Mouse (Mus musculus) cerebellum, adult 8-10 months (tissue): ENCODE results near the gene Mvb12b.

Experiments used
- DNase-seq: peaks from one replicate; pipeline ENCODE4 v3.0.0; 2022

Gene Mvb12b

DNA sequence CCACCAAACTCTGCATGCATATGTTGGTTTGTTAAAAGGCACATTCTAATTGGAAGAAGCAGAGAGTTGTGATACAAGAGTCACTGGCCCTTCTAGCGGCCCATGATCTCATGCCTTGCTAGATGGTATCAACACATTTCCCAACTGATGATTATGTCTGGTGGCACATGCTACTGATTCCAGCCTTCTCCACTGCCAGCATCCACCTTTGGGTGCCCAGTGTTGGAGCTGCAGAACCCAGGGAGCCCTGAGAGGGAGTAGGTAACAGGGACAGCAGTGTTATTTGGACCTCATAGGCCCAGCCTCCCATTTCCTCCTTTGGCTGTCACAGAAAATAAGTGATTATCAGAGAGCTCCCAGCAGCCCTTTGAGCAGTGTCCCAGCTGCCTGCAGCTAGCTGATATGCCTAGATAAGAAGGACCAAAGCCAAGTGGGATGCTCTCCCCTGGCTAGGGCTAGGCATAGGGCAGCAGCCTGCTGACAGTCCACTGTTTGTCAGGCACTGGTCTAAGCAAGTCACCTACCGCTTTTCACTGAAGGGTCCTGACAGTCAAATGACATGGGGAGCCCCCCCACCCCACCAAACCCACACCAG is 44.7 kb downstream of the Mvb12b start:
- no peak for DNase-seq

GRCm38 (mm10) chr2:33841980-33842379 is 45.8 kb downstream of the Mvb12b start:
- no peak for DNase-seq

DNA sequence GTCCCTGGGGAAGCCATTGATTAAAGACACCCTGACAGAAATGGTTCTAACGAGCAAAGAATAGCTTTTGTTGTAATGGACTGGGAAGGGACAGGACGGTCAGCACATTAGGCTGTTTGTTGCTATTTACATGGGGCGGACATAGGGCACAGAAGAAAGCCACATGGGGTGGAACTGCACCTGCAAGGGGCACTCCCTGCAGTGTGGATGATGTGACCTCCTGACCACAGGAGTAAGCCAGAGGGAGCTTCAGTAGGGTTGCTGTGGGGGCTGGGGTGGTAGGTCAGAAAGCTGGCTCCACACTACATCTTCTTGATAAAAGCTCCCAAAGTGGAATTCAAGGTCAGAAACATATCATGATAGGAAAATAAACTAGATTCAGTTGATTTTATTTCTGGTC is 47.3 kb downstream of the Mvb12b start:
- no peak for DNase-seq

GRCm38 (mm10) chr2:33839252-33839651 is 48.5 kb downstream of the Mvb12b start:
- DNase-seq, result no peak

GRCm38 (mm10) chr2:33837297-33837696 is 50.4 kb downstream of the Mvb12b start:
- no peak for DNase-seq

GRCm38 (mm10) chr2:33836660-33837213 is 51.0 kb downstream of the Mvb12b start:
- DNase-seq, result no peak

DNA sequence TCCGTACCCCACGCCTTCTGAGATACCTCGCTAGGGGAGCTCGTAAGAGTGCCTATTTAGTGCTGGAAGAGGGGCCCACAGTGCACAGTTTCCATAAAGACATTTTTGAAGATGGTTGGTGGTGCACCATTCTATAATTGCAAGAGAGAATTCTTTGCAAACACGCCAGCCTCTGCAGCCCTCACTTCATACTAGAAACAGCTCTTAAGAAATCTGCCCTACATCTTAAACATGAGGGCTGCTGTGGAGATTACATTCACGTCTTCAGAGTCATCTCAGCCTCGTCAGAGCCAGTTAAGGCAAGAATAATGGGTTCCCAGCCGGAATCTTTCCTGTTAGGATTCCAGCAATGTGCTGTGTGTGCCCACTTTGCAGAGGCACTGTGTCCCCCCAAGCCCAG is 52.7 kb downstream of the Mvb12b start:
- DNase-seq, result no peak

DNA sequence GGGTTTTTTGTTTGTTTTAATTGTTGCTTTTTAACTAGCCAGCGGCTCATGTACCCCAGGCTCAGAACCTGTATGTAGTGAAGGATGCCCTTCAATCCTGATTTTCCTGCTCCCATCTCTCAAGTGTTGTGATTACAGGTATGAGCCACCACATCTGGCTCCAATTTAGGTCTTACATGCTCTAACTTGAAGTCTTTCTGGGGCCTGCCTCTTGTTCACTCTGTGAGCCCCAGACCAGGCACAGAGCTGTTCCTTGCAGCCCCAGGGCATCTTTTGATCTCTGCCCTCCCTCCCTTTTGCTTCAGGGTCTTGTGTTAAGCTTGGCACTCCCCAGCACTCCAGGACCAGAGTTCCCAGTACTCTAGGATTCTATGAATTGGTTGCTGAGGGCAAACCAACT is 53.8 kb downstream of the Mvb12b start:
- no peak for DNase-seq

GRCm38 (mm10) chr2:33829870-33830269 is 57.9 kb downstream of the Mvb12b start:
- DNase-seq, result no peak

GRCm38 (mm10) chr2:33826777-33827176 is 61.0 kb downstream of the Mvb12b start:
- DNase-seq, result no peak

DNA sequence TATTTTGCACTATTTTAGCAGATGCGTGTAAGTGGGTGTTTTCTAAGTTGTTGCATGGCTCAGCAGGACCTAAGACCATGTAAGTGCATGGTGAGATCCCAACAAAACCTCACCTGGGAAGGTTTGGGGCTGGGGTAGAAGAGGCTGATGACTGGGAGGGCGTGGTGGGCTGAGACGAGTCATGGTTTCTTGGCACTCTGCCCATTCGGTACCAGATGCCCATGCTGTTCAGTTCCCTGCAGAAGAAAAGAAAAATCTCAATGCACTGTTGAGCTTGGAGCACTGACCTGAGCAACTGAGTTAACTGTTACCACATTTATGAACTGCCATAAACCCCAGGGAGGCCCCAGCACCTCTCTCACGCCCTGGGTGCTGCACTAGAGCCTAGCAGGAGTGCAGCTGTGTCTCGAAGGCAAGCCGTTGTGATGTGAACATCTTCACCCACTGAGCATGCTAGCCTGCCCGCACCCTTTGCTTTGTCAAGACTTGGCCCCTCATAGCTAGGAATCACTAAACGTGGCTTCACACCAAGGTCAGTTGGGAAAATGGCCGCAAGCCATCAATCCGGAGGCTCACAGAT is 62.7 kb downstream of the Mvb12b start:
- no peak for DNase-seq

DNA sequence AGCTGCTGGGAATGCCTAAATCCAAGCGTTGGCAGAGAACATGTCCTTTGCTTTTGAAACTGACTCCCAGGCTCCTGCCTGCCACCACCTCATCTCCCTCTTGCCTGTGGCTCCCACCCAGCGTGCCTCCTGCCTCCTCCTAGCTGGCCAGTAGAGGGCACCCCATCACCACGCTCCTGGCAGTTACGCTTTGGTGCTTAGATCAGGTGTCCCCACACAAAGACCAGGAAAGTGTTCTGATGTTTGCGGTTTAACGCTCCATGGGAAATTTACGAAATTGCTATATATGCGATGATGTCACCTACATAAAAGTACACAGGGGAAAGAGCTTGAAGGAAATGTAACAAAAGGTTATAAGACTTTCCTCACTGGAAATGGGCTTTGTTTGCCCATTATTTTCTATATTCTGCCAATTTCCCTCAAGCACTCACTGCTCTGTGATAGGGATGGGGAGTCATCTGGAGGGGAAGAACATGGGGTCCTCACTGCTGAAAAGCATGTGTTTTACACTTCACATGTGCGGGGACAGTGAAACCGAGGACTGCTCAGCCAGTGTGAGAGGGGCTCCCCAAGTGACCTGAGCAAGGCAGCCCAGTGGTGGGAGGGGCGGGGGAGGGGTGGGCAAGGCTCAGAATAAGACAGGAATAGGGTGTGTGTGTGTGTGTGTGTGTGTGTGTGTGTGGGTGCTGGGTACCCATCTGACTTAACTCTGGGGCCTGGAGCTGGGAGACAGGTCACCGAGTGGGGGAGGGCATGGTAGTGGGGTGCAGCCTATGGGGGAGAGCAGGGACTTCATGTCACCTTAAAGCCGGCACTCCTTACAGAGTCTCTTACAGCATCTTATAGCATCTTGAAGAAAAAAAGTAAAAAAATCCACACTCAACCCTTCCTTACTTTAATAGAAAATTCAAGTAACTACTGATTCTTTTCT is 65.8 kb downstream of the Mvb12b start:
- DNase-seq, result peak; percentile 91

- DNase-seq, result no peak
Measured at GRCm38 (mm10) chr2:33820450-33820849, 67.3 kb downstream of the Mvb12b start.

- DNase-seq, result peak; percentile 75
Measured at GRCm38 (mm10) chr2:33820037-33820436, 67.7 kb downstream of the Mvb12b start.

DNA sequence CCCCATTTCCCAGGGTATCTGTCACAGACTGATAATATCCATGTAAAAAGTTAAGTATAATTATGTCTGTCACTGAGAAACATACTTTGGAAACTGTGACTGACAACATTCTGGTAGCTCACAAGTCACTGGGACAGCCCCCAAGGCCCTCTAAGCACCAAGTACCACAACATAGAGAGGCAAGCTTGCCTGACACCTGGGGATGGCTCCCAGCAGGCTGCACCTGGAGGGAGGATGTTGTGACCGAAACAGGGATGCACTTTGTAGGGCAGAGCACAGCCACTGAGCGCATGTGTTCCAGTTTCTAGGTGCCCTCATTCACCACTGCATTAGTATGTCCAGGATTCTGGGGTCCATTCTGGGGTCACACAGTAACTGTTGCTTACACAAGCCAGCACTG is 69.4 kb downstream of the Mvb12b start:
- DNase-seq, result no peak

GRCm38 (mm10) chr2:33817663-33818346 is 69.9 kb downstream of the Mvb12b start:
- DNase-seq, result no peak

GRCm38 (mm10) chr2:33817080-33817479 is 70.7 kb downstream of the Mvb12b start:
- DNase-seq, result no peak

GRCm38 (mm10) chr2:33814581-33814980 is 73.2 kb downstream of the Mvb12b start:
- DNase-seq, result no peak

GRCm38 (mm10) chr2:33813501-33814240 is 74.1 kb downstream of the Mvb12b start:
- no peak for DNase-seq

DNA sequence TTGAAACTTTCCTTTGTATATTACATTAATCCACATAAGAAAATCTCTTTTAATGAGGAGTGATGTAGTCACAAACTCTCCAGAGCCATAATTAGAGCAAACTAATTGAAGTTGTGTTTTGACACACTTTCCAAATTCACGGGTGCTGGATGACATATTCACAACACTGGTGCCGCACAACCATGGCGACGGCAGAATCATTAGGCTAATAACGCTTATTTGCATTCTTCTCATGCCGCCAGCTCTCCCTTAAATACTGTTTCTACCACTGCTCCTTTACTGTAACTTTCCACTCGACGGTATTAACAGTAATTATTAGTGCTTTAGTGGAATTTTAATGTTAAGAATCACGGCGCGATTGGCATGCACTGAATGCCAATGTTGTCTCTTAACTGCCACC is 74.8 kb downstream of the Mvb12b start:
- DNase-seq, result no peak

DNA sequence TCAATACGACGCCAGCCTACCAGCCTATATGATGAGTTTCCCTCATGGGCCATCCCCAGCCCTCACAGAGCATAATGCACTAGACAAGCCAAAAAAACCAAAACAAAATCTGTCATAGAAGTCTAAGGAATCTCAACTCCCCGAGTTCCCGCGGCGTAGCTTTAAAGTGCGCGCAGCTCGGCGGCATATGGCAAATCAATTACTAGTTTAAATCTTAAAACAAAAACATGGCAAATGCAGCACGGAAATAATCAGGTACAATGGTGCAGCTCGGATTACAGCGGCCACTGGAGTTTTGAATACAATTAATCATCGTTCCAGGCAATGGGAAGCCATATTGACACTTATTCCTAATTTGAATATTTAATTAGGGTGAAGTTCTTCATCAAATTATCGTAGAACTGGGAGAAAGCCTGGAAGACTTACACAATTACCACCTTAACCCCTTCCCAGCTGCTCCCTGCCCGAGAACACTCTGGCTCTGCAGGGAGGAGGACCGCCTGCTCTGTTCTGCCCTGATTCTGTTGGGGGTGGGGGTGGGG is 76.3 kb downstream of the Mvb12b start:
- no peak for DNase-seq

DNA sequence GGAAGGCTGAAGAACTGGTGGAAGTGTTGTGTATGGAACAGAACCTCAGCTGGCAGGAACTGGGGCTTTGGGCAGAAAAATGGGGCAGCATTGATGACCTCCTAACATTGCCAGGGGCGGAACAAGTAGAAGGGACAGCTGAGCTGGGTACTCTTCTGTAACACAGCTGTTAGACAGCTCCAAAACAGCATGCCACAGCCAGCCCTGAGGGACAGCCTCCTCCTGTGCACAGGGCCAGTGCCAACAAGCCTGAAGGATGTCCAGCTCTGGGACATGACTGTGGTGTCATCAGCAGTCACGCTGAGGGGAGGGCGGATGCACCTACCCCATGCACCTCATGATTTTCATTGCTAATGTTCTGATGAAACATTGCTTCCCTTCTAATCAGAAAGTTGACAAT is 78.7 kb downstream of the Mvb12b start:
- no peak for DNase-seq
